Mouse (Mus musculus) liver, embryonic 14.5 days (tissue): ENCODE results near the gene Nxf7. TPM values are rescaled to one million over a fixed set of nuclear protein-coding genes. Genes with fewer than 3 reads are reported as not detected.
"Not testable (repeated sequence)": the region's sequence is repeated elsewhere in the genome, so short reads cannot be mapped to it uniquely, and the experiment has no call there.

ENCODE experiments used
- ATAC-seq: fragments of 200-750 bp; cut with Nextera tagmentation; 2 replicates; pipeline ENCODE4 v1.8.0; 2017; ENCODE audit warnings: moderate number of reproducible peaks, mild to moderate bottlenecking, moderate library complexity; ENCODE audit not compliant: insufficient read depth
- DNase-seq, 3 experiments: peaks; one replicate each; pipeline ENCODE4 v3.0.0-alpha.2; 2012 to 2013; ENCODE audit warnings: low read depth in 3 of 3, low spot score in 3 of 3
- H3K27ac ChIP-seq: fragments of 300-500 bp; sonication (generic); 2 replicates; pipeline ENCODE4 v1.5.1; 2014; ENCODE audit warnings: moderate library complexity, mild to moderate bottlenecking, control low read depth, inconsistent platforms
- H3K27me3 ChIP-seq: fragments of 300-500 bp; sonication (generic); 2 replicates; pipeline ENCODE4 v1.6.1; 2014; ENCODE audit warnings: mild to moderate bottlenecking, low read length, moderate library complexity; ENCODE audit not compliant: control insufficient read depth, insufficient read depth
- H3K36me3 ChIP-seq: fragments of 300-500 bp; sonication (generic); replicated peaks from 2 replicates; pipeline ENCODE4 v1.6.1; 2014; ENCODE audit warnings: low read depth; ENCODE audit not compliant: control insufficient read depth, insufficient read depth
- H3K4me1 ChIP-seq, 2 experiments: fragments of 200-500 bp in 1 of 2; fragments of 300-500 bp in 1 of 2; sonication (generic) in 1 of 2; replicated peaks; 2 replicates each; pipeline ENCODE4 v1.6.1; 2012 to 2014; ENCODE audit warnings: antibody characterized with exemption in 1 of 2, inconsistent platforms in 1 of 2, low read length in 1 of 2; ENCODE audit not compliant: control insufficient read depth in 2 of 2, insufficient read depth in 2 of 2
- H3K4me2 ChIP-seq: fragments of 300-500 bp; sonication (generic); 2 replicates; pipeline ENCODE4 v1.6.1; 2014; ENCODE audit warnings: low read depth, mild to moderate bottlenecking, control low read depth, moderate library complexity
- H3K4me3 ChIP-seq, 2 experiments: fragments of 200-500 bp in 1 of 2; fragments of 300-500 bp in 1 of 2; sonication (generic) in 1 of 2; 2 replicates each; pipeline ENCODE4 v1.5.1; 2012 to 2014; ENCODE audit warnings: low read depth in 2 of 2, low read length in 2 of 2, mild to moderate bottlenecking in 2 of 2, control low read depth in 1 of 2, inconsistent platforms in 1 of 2, moderate library complexity in 1 of 2; ENCODE audit not compliant: insufficient read depth in 1 of 2
- H3K9ac ChIP-seq: fragments of 300-500 bp; sonication (generic); replicated peaks from 2 replicates; pipeline ENCODE4 v1.6.1; 2014; ENCODE audit warnings: mild to moderate bottlenecking, control low read depth, moderate library complexity
- H3K9me3 ChIP-seq: fragments of 300-500 bp; sonication (generic); 2 replicates; pipeline ENCODE4 v1.6.1; 2016; ENCODE audit warnings: low read length, mixed read lengths; ENCODE audit not compliant: control insufficient read depth
- CTCF ChIP-seq: IDR thresholded peaks from 2 replicates; pipeline ENCODE4 v1.5.1; 2016; ENCODE audit warnings: antibody characterized with exemption, low read depth, control low read depth
- EP300 ChIP-seq: IDR thresholded peaks from 2 replicates; pipeline ENCODE4 v1.6.1; 2016; ENCODE audit warnings: antibody characterized with exemption, low read depth
- WGBS: fragments of 180-500 bp; shearing (Covaris S2); extraction: QIAGEN DNeasy Blood & Tissue Kit; methylation state at CpG from one replicate; pipeline ENCODE4 v1.1.7; 2014; ENCODE audit not compliant: insufficient replicate concordance; 5-methylcytosine and 5-hydroxymethylcytosine counted together
- polyA plus RNA-seq, 2 experiments: library from polyadenylated mRNA; depleted of rRNA in 1 of 2; stranded (reverse) in 1 of 2; unstranded in 1 of 2; fragments of >200 nt; fragmentation: Nextera tagmentation in 1 of 2; extraction: Ambion mirVana in 1 of 2; gene quantifications; 2 replicates each; pipeline versions ENCODE4 v1.2.1 to v1.2.3; 2012 to 2014

Gene Nxf7
- 0.12 and 0.18 TPM in 2 replicates for polyA plus RNA-seq (2012; rRNA removed)
- polyA plus RNA-seq (2014; fragmentation: Nextera tagmentation; extraction: Ambion mirVana), result not detected in 2 replicates

GRCm38 (mm10) chrX:135598677-135599076 is at the start of gene Nxf7:
Gene Nxf7 (minus strand): TSS chrX:135598777.
- no peaks in the 10 kb centered on the region; the same call in 1 of the 2 replicates for H3K9me3 ChIP-seq
- 40% methylated on average over 2 of the region's 2 CpGs for WGBS
- no peak within 1 kb of the TSS for H3K4me3 ChIP-seq
- H3K27ac ChIP-seq, result no peak within 1 kb of the TSS
- ATAC-seq, result no peak
- no peak for DNase-seq
- H3K9ac ChIP-seq, result no peak within 1 kb of the TSS
- H3K4me1 ChIP-seq, result no peaks in the 10 kb centered on the region
- H3K27me3 ChIP-seq, result no peaks in the 10 kb centered on the region
- no peak for TF ChIP-seq CTCF
- H3K36me3 ChIP-seq, result no peaks in the 10 kb centered on the region
- H3K4me2 ChIP-seq, result no peak within 1 kb of the TSS

- no peak within 1 kb of the TSS for H3K9ac ChIP-seq
- DNase-seq, result no peak
- H3K4me1 ChIP-seq, result no peaks in the 10 kb centered on the region
- no peak for TF ChIP-seq EP300
- no peak for TF ChIP-seq CTCF
- no peaks in the 10 kb centered on the region for H3K9me3 ChIP-seq
- ATAC-seq, result no peak
- WGBS, result 71% methylated on average over 11 of the region's 11 CpGs
- no peak within 1 kb of the TSS for H3K4me2 ChIP-seq
- no peak within 1 kb of the TSS for H3K27ac ChIP-seq
- H3K36me3 ChIP-seq, result no peaks in the 10 kb centered on the region
- no peak within 1 kb of the TSS for H3K4me3 ChIP-seq
- H3K27me3 ChIP-seq, result no peaks in the 10 kb centered on the region
Measured at GRCm38 (mm10) chrX:135627605-135628004, 29.0 kb upstream of the Nxf7 start, which contains the start of gene Prame. Gene Prame (minus strand): TSS chrX:135627705.

DNA sequence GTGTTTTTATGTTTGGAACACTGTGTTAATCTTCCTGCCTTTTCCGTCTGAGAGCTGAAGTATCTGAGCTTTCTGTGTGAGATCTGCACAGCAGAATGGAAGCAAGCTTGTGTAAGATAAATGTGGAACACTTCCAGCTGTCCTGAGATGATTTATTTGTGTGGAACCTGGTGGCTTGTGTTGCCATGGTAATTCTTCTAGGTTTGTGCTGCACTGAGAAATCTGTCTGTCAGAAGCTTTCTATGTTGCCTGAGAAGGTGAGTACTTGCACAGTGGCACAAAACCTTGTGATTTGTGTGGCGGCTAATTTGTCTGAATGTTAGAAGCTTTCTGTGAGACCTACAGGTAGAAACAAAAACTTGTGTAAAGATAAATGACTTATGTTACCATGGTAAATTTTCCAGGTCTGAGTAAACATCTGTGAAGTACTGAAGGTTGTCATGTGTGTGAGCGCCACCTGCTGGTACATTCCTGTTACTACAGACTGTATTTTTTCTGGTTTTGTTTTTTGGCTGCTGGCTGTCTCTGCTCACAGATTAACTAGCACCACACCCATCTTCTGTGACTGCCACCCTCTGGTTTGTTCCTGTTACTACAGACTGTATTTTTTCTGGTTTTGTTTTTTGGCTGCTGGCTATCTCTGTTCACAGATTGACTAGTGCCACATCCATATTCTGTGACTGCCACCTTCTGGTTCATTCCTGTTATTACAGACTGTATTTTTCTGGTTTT is 2.9 kb upstream of the Nxf7 start:
- DNase-seq, result peak in 1 of 3 experiments; percentile 6
- TF ChIP-seq CTCF, result peak; percentile 66
- not testable (repeated sequence) for ATAC-seq, H3K4me3 ChIP-seq, H3K9ac ChIP-seq, H3K9me3 ChIP-seq, H3K36me3 ChIP-seq, H3K27me3 ChIP-seq, H3K4me1 ChIP-seq, H3K27ac ChIP-seq, H3K4me2 ChIP-seq
- WGBS, result 52% methylated on average over 3 of the region's 3 CpGs

DNA sequence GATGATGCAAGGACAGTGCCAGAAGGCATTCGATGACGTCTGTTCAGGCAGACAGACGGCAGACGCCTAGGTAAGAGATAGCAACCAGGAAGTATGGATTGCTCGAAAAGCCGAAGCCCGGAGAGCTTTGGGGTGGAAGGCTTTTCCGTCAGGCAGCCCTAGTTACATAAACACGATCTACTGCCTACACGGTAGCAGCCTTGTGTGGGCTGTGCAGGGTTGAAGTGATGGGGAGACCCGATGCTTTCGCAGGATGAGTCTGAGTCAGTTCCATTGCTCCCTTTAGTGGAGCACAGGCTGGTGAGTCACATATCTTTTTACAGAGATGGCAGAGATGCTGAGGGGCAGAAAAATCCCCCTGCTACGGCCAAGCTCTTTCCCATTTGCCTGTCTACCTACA is 481 bp downstream of the Nxf7 start:
- 58% methylated on average over 13 of the region's 13 CpGs for WGBS
- H3K4me2 ChIP-seq, result no peak overlapping the region
- TF ChIP-seq EP300 (no peak), CTCF (no peak)
- no peak overlapping the region for H3K27ac ChIP-seq
- H3K4me1 ChIP-seq, result no peaks in the 10 kb centered on the region
- H3K36me3 ChIP-seq, result no peaks in the 10 kb centered on the region
- H3K27me3 ChIP-seq, result no peaks in the 10 kb centered on the region
- DNase-seq, result no peak
- no peaks in the 10 kb centered on the region; the same call in 1 of the 2 replicates for H3K9me3 ChIP-seq
- H3K9ac ChIP-seq, result no peak overlapping the region
- H3K4me3 ChIP-seq, result no peak overlapping the region
- ATAC-seq, result no peak

- Histone ChIP-seq H3K4me1 (no peaks in the 10 kb centered on the region), H3K4me2 (no peak overlapping the region)
Measured at GRCm38 (mm10) chrX:135576412-135576811, 22.2 kb downstream of the Nxf7 start.

GRCm38 (mm10) chrX:135574958-135575628 is 23.5 kb downstream of the Nxf7 start:
- not testable (repeated sequence) for DNase-seq, H3K36me3 ChIP-seq, H3K4me2 ChIP-seq, H3K4me3 ChIP-seq, H3K9ac ChIP-seq, H3K4me1 ChIP-seq, H3K27me3 ChIP-seq, H3K9me3 ChIP-seq, H3K27ac ChIP-seq
- 27% methylated on average over 8 of the region's 9 CpGs for WGBS
- ATAC-seq, result peak; percentile 63

More at GRCm38 (mm10) chrX:135576412-135576811, 22.2 kb downstream of the Nxf7 start:
- no peak overlapping the region for H3K9ac ChIP-seq
- H3K36me3 ChIP-seq, result no peaks in the 10 kb centered on the region
- ATAC-seq (no peak), DNase-seq (no peak)
- no peak overlapping the region for H3K27ac ChIP-seq
- 100% methylated on average over 1 of the region's 1 CpGs for WGBS
- no peaks in the 10 kb centered on the region for H3K27me3 ChIP-seq
- no peak overlapping the region for H3K4me3 ChIP-seq
- H3K9me3 ChIP-seq, result no peaks in the 10 kb centered on the region
- no peak for TF ChIP-seq CTCF
- no peak for TF ChIP-seq EP300

GRCm38 (mm10) chrX:135574261-135574957 is 24.2 kb downstream of the Nxf7 start:
- not testable (repeated sequence) for H3K27ac ChIP-seq, H3K27me3 ChIP-seq, H3K4me1 ChIP-seq, H3K4me3 ChIP-seq, H3K9ac ChIP-seq, DNase-seq, H3K4me2 ChIP-seq, H3K9me3 ChIP-seq, ATAC-seq, H3K36me3 ChIP-seq
- 15% methylated on average over 8 of the region's 8 CpGs for WGBS
